Mouse (Mus musculus): ENCODE measurements around the gene Hba-x.

GRCm38 (mm10) chr11:32285031-32285775 lies 9.0 kb downstream of the Hba-x start:
- TF ChIP-seq GATA1 (IDR thresholded peaks at IDR 0.05; ENCODE audit: borderline replicate concordance, low read length), result no peak
- no peak for TF ChIP-seq FLI1 (IDR thresholded peaks at IDR 0.05; ENCODE audit: low read length)

Measured in megakaryocyte, embryonic 14.5 days (primary cell).